Mouse (Mus musculus): ENCODE results near the gene Rps3a1.
"Not testable (repeated sequence)": the region's sequence is repeated elsewhere in the genome, so short reads cannot be mapped to it uniquely, and the experiment has no call there.

Rps3a1 gene

DNA sequence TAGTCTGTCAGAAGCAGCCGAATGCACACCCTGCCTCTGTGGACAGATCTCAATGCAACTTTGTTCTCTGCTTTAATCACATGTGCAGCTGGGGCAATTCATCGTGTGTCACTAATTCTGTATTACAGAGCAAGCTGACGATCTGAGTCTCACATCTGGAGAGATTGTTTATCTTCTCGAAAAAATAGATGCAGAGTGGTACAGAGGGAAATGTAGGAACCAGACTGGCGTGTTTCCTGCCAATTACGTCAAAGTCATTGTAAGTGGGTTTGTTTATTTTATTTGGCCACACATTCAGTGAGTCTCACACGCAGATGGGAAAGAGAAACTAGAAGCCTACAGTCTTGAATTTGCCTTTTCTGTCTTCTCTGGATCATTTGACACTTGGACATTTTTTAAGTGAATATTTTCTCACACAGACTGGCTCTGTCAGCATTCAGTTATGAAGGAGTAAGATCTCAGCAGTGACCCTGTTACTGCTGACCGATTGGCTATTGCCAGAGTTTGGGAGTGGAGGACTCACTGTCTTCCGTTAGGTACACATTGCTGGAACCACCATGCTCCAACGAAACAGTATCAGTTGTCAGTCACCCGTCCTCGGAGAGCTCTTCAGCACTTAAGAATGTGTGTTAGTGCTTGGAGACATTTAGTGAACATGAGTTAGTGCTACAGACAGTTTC, 27.7 kb downstream of the Rps3a1 start:
- in situ Hi-C loops (cut with MseI, MboI) = no loop called here

DNA sequence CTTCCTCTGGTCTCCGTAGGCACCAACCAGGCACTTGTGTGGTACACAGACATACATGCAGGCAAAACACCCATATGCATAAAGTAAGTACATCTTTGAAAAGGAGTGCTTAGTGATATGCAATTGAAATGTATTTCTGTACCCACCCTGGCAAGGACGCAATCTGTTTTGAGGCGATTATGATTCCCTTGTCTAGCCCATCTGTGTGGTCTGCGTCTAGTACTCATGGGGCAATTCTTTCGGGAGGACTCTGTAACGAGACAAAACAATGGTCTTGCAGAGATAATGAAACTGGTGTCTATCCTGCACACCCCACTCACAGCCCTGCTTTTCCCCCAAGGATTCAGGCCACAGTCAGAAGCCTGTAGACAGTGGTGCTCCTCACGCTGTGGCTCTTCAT, 29.7 kb downstream of the Rps3a1 start:
- in situ Hi-C loops (cut with MseI, MboI) = no loop called here

GRCm38 (mm10) chr3:86110077-86110476, 32.4 kb downstream of the Rps3a1 start:
- in situ Hi-C loops (cut with MseI, MboI) = no loop called here

DNA sequence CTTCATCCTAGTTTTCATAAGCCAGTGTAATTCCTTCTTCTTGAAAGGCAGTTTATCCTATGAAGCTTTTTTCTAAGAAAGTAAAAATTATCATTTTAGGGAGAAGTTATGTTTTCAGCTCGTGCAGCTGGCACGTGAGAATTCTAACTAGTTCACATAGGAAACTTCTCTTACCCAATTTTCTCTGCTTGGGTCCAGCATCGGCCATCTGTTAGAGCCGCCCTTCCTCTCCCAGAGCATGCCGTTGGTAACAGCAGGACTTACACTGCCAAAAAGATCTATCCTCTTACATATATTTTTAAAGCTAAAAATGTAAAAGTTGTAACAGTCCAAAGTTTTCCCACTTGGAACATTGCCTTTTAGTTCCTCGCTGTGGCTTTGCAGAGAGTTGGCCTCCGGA, 33.4 kb downstream of the Rps3a1 start:
- in situ Hi-C loops (cut with MseI, MboI) = no loop called here

- in situ Hi-C loops (cut with MseI, MboI) = no loop called here
Measured at GRCm38 (mm10) chr3:86108576-86108975, 33.9 kb downstream of the Rps3a1 start.

DNA sequence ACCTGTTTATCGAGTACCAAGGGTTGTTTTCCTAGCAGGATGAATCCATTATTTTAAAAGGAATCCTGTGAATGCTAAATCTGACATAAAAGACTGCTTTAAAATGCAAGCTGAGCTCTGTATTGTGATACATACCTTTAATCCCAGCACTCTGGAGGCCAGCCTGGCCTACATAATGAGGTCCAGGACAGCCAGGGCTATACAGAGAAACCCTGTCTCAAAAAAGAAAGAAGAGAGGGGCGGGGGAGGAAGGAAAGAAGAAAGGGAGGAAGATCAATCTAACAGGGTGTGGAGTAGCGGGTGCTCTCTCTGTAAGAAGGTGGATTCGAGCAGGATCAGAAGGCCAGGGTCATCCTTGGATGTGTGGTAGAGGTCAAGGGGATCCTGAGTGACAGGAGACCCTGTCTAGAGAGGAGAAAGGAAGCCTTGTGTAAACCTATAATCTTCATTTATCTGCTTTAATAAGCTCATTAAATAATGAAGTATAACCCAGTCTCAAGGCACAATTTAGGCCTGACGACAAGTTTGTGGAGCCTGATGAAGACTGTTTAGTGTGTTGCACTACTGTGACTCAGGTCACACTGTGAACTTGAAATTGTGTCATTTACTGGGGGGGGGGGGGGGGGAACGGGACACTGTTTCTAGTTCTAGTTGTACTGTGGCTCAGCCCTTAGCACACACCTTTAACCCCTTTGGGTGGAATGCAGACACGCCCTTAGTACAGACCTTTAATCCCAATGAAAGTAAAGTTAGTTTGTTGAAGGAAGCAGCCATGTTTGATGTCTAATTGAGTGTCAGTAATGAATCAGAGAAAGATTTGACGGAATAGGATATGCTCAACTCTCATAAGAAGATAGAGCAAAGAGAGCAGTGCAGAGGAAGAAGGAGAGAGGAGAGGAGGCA, 34.6 kb downstream of the Rps3a1 start:
- in situ Hi-C loops (cut with MseI, MboI) = no loop called here

DNA sequence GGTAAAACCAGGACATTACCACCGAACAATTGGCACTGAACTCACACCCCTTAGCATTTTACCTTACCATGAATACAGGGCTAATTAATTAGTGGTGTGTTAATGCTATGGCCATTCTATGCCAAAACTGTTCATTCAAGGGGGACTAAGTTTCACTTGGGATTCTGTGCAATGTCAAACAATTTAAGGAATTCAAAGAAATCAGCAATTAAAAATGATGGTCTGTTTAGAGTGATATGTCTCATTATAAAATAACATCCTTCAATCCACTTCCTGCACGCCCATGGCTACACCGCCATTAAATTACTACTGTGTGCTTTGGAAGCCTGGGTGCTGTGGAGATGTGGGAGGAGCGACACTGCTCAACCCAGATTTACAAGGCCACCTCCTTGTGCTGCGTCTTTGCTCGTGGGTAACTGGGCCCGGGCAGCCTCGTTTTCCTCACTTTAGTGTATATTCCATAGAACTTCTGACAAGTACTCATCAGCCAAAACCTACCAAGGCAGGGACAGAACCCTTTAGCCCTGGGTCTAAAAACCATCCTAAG, 36.3 kb downstream of the Rps3a1 start:
- in situ Hi-C loops (cut with MseI, MboI) = no loop called here

DNA sequence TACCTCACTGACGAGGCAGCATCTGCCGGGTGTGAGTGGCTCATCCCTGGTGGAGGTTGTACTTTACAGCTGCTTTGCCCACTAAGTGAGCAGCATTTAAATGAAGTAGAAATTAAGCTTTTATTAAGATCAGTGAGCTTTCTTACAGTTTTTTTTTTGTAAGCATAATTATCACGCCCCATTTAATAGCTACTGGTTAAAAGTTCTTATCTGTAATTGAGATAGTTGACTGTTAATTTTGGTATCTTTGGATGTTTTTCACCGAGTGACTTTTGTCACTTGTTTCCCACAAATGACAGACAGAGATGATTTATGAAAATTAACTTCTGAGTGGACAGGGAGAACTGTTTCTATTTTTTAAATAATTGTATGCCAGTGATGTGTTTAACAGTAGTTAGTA, 37.6 kb downstream of the Rps3a1 start:
- in situ Hi-C loops (cut with MseI, MboI) = no loop called here

GRCm38 (mm10) chr3:86104433-86104832, 38.1 kb downstream of the Rps3a1 start:
- in situ Hi-C loops (cut with MseI, MboI) = not testable (repeated sequence)

- in situ Hi-C loops (cut with MseI, MboI) = no loop called here
Measured at GRCm38 (mm10) chr3:86103449-86104291, 38.8 kb downstream of the Rps3a1 start.

GRCm38 (mm10) chr3:86101956-86102355, 40.5 kb downstream of the Rps3a1 start:
- in situ Hi-C loops (cut with MseI, MboI) = no loop called here

DNA sequence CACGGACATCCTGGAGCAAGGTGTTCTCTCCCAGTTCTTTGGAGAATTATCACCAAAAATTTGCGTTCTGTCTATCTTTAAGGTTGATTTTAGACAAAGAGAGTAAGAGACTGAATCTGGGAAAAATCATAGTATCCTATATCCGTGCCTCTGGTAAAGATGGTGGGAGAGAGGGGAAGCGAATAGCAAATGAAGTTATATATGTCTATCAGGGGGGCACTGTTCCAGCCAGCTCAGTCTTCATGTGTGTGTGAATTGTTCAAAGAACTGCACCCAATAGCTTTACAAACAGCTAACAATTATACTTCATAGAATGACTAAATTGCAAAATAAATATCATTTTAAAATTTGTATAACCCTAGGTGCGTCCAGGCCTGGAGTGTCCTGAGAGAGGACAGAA, 48.6 kb downstream of the Rps3a1 start:
- in situ Hi-C loops (cut with MseI, MboI) = no loop called here

DNA sequence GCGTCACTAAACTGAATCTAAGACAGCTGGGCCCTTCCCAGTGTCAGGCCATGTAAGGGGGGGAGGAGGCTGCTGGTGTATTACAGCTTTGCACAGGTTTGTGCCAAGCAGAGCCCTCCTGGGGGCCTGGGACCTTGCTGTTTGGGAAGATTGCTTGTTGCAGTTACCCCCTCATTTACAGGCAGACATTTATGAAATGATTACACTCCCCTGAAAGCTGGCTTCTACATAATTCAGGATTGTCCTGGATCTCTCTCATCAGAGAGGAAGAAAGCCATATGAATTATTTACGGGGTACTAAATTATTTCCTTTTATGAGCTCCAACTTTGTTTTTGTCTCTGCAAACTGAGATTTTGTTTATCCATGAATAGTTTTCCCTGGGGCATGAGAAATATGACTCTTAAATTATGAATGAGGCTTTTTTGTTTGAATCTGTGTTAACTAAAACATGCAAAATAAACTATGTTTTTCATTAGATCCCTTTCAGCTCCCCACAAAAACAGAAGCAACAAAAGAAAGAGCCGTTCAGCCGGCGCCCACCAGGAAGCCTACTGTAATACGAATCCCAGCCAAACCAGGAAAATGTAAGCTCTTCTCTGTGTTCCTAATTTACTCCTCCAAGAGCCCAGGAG, 49.2 kb downstream of the Rps3a1 start:
- in situ Hi-C loops (cut with MseI, MboI) = no loop called here

Measured in mouse trophoblast stem cell (cell line).